Mouse (Mus musculus) spleen, adult 2 months (tissue): ENCODE data around the gene Kmt2d.

Source experiments
- CTCF ChIP-seq: fragments of 200-500 bp; IDR thresholded peaks from 2 replicates; pipeline ENCODE4 v1.5.1; 2011; ENCODE audit warnings: mild to moderate bottlenecking, inconsistent platforms; ENCODE audit not compliant: insufficient read depth, insufficient read length, insufficient replicate concordance; ENCODE audit errors: extremely low read depth
- POLR2A ChIP-seq: fragments of 200-500 bp; IDR thresholded peaks from 2 replicates; pipeline ENCODE4 v1.6.1; 2011; ENCODE audit warnings: low read depth, low read length, inconsistent platforms

DNA sequence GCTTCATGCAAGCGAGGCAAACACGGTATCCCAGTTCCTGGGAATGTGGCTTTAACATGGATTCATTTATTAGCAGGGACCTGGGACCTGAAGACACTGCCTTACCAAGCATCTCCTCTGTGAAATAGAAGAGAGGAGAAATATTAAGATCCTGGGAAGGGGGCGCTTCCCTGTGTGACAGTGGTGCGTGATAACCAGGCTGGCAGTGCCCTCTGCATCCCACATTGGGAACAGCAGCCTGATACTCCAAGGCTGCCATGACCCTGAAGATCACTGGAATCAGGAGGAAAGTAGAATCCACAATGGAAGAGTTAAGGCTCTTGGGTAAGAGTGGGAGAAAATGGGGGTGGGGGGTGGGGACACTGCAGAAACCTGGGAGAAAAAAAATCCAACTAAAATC is 83.1 kb downstream of the Kmt2d start:
- TF ChIP-seq CTCF (no peak; the same call in 1 of the 2 replicates), POLR2A (no peak)
